Mouse (Mus musculus) CH12F3 (cell line): ENCODE results near the gene Gpr33.

Experiments used
- in situ Hi-C: fragments of 300-500 bp; cut with MboI; formaldehyde crosslinking; loops from 2 replicates; pipeline ENCODE4 v1.14.3; 2020; ENCODE audit warnings: low sequenced_read_pairs

Gpr33 gene

DNA sequence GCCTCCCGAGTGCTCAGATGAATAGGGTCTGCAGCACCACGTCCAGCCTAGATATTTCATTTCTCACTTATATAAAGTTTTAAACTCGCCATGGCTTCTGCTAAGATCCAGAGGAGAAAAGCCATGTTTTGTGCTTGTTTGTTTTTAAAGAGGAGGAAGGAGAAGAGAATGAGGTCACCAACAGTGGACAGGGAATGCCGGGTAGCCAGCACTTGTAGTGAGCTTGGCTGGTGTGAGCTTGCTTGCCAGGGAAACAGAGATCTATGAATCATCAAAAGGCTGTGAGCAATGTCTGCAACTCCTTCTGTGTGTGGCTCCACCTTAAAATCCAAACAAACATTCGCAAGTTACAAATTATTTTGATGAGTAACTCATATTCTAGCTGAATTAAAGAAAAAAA, 39.3 kb downstream of the Gpr33 start:
- in situ Hi-C loops = loop anchor here (25.0 kb wide), 1 partner anchor 601 kb away; the partner anchor contains the start of gene Scfd1

DNA sequence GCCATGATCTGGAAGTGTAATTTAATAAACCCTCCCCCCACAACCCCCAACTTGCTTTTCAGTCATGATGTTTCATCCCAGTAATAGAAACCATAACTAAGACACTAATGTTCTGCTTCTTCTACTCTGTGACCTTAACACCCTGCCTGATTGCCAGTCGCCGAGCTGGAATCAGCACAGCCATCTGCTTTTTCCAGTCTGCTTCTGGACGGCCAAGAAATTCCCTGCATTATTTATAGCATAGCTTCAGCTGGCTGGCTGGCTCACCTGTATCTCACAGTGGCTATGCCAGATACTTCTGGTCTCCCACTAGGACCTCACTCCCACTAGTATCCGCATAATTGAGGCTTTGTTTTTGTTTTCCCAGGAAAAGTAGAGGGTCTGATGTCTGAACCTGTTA, 42.0 kb downstream of the Gpr33 start:
- in situ Hi-C loops = loop anchor here (25.0 kb wide), 1 partner anchor 599 kb away; the partner anchor contains the start of gene Scfd1

DNA sequence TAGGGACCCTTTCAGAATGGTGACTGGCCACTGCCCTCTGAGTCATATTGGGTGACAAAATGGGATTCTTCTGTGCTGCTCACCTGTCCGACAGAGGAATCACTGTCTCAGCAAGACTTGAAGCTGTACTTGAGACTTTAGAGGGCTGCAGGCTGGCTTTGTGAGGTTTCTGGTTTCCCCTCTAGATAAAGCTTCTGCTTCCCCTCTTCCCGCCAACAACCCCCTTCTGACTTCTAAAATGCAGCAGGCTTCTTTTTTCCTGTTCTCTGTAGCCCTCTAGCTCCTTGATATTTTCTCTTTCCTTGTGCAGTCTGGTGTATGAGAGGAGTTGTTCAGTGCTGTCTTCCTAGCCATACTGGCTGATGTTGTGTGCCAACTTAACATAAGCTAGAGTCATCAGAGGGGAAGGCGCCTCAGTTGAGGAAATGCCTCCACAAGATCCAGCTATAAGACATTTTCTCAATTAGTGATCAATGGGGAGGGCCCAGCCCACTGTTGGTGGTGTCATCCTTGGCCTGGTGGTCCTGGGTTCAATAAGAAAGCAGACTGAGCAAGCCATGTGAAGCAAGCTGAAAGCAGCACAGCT, 42.6 kb downstream of the Gpr33 start:
- in situ Hi-C loops = loop anchor here (25.0 kb wide), 1 partner anchor 598 kb away; the partner anchor contains the start of gene Scfd1

DNA sequence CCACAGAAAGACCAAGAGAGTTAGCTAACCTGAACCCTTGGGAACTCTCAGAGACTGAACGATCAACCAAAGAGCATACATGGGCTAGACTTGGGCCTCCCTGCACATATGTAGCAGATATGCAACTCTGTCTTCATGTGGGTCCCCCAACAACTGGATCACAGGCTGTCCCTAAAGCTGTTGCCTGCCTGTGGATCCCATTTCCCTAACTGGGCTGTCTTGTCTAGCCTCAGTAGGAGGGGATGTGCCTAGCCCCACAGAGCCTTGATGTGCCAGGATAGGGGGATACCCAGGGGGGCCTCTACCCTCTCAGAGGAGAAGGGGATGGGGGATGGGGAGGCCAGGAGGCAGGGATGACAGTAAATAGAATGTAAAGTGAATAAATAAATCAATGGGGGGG, 44.2 kb downstream of the Gpr33 start:
- in situ Hi-C loops = loop anchor here (25.0 kb wide), 1 partner anchor 596 kb away; the partner anchor contains the start of gene Scfd1

DNA sequence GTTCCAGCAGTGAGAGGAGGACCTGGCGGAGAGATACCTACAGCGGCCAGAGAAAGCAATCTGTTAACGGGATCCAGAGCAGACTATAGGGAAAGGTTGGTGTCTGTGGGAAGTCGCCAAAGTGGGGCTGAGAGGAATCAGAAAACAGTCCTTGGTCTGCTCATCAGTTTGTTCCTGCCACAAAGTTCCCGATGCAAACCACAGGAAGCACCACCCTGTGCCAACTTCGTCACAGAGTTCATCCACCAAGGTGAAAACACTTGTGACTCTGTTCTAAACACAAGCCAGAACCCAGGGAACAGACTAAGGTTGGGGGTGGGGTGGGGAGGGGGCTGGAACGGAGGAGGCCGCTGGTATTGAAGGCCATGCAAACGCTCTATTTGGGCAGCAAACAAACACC, 51.3 kb downstream of the Gpr33 start:
- in situ Hi-C loops = loop anchor here (25.0 kb wide), 1 partner anchor 589 kb away; the partner anchor contains the start of gene Scfd1

DNA sequence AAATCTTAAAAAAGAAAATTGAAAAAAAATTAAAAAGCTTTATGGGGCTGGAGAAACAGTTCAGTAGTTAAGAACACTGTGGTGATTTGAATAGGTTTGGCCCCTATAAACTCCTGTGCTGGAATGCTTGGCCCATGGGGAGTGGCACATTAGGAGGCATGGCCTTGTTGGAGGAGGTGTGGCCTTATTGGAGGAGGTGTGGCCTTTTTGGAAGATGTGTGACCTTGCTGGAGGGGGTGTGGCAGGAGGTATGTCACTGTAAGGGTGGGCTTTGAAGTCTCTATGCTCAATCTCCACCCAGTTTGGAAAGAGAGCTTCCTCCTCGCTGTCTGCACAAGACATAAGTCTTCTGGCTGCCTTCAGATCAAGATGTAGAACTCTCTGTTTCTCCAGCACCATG, 53.5 kb downstream of the Gpr33 start:
- in situ Hi-C loops = no loop called here
